Mouse (Mus musculus) brain, embryonic 14.5 days (tissue): ENCODE results near the gene Fbxl21. TPM values are rescaled to one million over a fixed set of nuclear protein-coding genes. Genes with fewer than 3 reads are reported as not detected.

Source experiments
- DNase-seq: peaks from one replicate; pipeline ENCODE4 v3.0.0-alpha.2; 2011; ENCODE audit warnings: low read depth
- CTCF ChIP-seq: fragments of 200-500 bp; IDR thresholded peaks from 2 replicates; pipeline ENCODE4 v1.5.1; 2012; ENCODE audit warnings: inconsistent platforms, mild to moderate bottlenecking, moderate library complexity, borderline replicate concordance; ENCODE audit not compliant: insufficient read depth, insufficient read length; ENCODE audit errors: extremely low read depth
- POLR2A ChIP-seq: fragments of 200-500 bp; IDR thresholded peaks from 2 replicates; pipeline ENCODE4 v1.6.1; 2012; ENCODE audit warnings: mild to moderate bottlenecking, inconsistent platforms, borderline replicate concordance; ENCODE audit not compliant: poor library complexity, insufficient read depth, insufficient read length, severe bottlenecking; ENCODE audit errors: extremely low read depth
- polyA plus RNA-seq: library from polyadenylated mRNA; depleted of rRNA; stranded (reverse); fragments of >200 nt; gene quantifications from 2 replicates; pipeline ENCODE4 v1.2.3, GENCODE M21; 2012

The Fbxl21 gene
- polyA plus RNA-seq, 1 experiment: 3.8 TPM

DNA sequence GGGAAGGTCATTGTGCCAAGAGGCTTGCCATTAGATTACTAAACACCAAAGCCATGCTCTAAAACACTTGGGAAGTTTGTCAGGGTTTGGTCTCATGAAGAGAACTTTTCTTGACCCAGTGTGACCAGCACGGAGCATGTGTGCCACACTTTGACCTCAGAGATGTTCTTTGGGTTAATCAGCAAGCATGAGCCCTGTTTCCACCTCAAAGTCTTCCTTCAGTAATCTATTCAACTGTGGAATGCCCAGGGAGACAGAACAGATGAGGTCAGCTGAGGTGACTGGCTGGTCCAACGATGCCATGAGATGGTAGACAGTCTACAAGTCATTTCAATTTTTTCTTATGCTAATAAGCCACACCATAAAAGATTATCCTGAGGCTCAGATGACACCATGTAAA lies 12.5 kb upstream of the Fbxl21 start:
- no peak for DNase-seq
- no peak for TF ChIP-seq POLR2A
- TF ChIP-seq CTCF: no peak

- no peak for DNase-seq
These were observed 8.7 kb upstream of the Fbxl21 start for GRCm38 (mm10) chr13:56513595-56513994.

DNA sequence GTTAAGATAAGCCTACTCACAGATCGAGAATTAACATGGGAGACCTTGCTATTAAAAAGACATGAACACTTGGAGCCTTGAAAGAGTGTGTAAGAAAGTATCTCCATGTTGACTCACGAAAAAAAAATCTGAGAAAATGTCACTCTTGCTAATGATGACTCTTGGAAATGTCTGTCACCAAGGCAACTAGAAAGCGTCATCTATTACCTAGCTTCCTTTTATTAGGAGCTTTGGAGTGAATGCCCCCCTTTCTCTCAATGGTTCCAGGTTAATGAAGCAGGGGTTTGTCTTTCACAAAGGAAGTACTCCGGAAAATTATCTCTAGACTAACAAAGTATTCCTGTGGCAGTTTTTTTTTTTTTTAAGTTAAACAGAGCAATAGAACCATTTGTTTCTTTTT lies 6.0 kb upstream of the Fbxl21 start:
- TF ChIP-seq CTCF (no peak), POLR2A (no peak)
- DNase-seq: peak; percentile 50

More at GRCm38 (mm10) chr13:56513595-56513994, 8.7 kb upstream of the Fbxl21 start:
- TF ChIP-seq CTCF (no peak), POLR2A (no peak)

DNA sequence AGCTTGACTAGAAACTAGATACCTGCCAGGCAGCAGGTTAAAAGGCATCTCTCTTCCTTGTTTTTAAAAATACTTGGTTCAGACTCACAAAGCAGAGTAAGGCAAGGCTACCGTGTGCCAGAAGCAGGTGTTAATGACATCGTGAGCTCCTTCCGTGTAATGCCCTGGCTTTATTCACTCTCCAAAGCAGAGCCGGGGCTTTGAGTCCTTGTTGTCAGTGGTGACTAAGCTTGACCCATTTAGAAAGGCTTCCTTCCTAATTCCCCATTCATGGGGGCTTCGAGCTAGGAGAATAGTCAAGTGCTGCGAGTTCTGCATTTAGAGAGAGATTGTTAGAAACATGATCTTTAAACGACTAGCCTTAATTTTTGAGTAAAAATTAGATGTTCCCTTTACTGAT lies 5.5 kb upstream of the Fbxl21 start:
- TF ChIP-seq CTCF (no peak), POLR2A (no peak)
- DNase-seq: peak; percentile 43

- no peak for DNase-seq
- no peak for TF ChIP-seq CTCF
- TF ChIP-seq POLR2A: no peak
These were observed 522 bp downstream of the Fbxl21 start for GRCm38 (mm10) chr13:56522821-56523167.

DNA sequence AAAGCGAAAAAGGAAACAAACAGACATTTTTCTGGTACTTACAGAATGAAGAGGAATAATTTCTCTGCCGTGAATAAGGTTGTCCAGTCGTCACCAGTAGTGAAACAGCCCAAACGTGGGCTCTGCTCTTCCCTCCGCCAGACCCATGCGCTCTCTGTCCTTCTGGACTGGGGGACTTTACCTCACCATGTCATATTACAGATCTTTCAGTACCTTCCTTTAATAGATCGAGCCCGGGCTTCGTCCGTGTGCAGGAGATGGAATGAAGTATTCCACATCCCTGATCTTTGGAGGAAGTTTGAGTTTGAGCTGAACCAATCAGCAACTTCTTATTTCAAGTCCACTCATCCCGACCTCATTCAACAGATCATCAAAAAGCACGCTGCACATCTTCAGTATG lies 4.6 kb downstream of the Fbxl21 start:
- TF ChIP-seq CTCF (no peak), POLR2A (no peak)
- no peak for DNase-seq

- TF ChIP-seq POLR2A (no peak), CTCF (no peak)
- DNase-seq: no peak
These were observed 5.6 kb downstream of the Fbxl21 start for GRCm38 (mm10) chr13:56527846-56528245.

DNA sequence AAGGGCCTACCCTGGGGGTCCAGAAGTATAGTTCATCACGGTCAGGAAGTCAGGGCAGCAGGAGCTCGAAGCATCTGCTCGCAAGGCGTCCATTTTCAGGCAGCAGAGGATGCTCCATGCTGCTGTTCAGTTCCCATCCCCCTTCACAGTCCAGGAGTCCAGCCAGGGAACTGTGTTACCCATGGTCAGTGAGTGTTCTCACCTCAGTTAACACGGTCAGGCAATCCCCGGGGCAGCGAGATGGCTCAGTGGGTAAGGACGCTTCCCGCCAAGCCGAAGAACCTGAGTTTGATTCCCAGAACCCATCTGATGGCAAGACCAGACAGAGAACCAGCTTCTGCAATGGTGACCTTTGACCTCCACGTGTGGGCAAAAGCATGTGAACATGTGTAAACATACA lies 6.0 kb downstream of the Fbxl21 start:
- no peak for DNase-seq
- no peak for TF ChIP-seq CTCF
- TF ChIP-seq POLR2A: no peak

DNA sequence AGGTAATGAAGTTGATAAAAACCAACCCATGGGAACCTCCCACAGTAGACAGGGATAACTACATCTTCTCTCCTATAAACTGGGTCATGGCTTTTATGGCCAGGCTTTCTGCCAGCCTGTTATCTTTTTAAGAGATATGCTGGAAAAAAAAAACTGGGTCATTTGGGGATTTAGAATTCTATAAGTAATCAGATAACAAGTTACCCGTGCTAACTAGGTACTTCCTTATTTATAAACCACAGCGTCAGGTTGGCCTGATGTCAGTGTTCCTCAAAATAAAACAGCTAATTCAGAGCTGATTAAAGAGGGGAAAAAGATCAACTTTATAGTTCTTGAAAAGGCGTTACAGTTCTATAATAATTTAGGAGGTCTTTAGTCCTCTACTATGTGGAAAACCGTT lies 6.8 kb downstream of the Fbxl21 start:
- TF ChIP-seq CTCF (no peak), POLR2A (no peak)
- no peak for DNase-seq

GRCm38 (mm10) chr13:56529685-56530084 lies 7.4 kb downstream of the Fbxl21 start:
- no peak for TF ChIP-seq POLR2A
- TF ChIP-seq CTCF: no peak
- no peak for DNase-seq

DNA sequence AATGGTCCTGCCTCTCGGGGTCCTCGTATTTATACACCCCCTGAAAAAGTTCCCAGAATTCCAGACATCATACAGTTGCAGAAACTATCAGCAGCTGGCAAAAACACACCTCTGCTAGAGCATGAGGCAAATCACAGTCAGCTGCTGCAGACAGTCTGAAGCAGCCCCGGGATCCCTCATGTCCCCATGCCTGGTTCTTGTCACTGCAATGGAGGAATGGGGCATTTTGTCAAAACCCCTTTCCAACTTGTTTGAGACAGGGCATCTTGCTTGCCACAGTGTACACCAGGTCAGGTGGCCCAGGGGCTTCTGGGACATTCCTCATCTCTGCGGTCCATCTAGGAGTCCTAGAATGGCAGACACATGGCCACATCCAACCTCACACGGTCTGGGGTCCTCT lies 12.7 kb downstream of the Fbxl21 start:
- TF ChIP-seq CTCF (no peak), POLR2A (no peak)
- no peak for DNase-seq

DNA sequence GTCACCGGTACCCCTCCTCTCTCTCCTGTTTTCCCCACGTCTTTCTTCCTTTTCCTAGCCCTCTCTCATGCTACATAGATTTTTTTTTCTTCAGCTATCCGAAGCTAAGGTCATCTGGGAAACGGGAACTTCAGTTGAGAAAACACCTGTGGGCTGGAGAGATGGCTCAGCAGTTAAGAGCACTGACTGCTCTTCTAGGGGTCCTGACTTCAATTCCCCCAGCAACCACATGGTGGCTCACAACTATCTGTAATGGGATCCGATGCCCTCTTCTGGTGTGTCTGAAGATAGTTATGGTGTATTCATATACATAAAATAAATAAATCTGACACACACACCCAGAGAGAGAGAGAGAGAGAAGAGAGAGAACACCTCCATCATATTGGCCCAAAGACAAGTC lies 13.3 kb downstream of the Fbxl21 start:
- TF ChIP-seq CTCF (peak; percentile 19; the same call in 1 of the 2 replicates), POLR2A (no peak)
- DNase-seq: no peak

GRCm38 (mm10) chr13:56537026-56537425 lies 14.8 kb downstream of the Fbxl21 start:
- DNase-seq: no peak
- TF ChIP-seq CTCF (no peak), POLR2A (no peak)

DNA sequence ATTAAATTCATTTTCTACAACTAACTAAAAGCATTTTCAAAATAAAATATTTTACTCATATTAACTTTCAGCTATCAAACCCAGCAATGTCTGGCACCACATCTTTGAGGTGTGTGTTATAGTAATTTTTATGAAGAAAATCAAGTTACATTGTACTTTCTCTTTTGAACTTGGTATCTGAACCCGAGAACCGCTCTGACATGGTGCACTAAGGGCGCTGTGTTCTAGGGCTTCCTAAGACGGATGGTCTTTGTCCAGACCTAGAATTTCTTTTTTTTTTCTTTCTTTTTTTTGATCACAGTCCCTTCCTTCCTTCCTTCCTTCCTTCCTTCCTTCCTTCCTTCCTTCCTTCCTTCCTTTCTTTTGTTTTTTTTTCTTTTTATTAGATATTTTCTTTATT lies 17.6 kb downstream of the Fbxl21 start:
- DNase-seq: no peak
- no peak for TF ChIP-seq POLR2A
- TF ChIP-seq CTCF: no peak

GRCm38 (mm10) chr13:56543805-56544204 lies 21.5 kb downstream of the Fbxl21 start:
- TF ChIP-seq CTCF (no peak), POLR2A (no peak)
- DNase-seq: peak; percentile 38
